Mouse (Mus musculus) G1E (cell line): ENCODE data around the gene Gm43064.

Experiments
- CTCF ChIP-seq: IDR thresholded peaks from 2 replicates; pipeline ENCODE4 v1.5.1; 2012; ENCODE audit warnings: low read depth, low read length, inconsistent platforms, mixed read lengths
- POLR2AphosphoS5 ChIP-seq: IDR thresholded peaks from 2 replicates; pipeline ENCODE4 v1.6.1; 2012; ENCODE audit warnings: low read depth, low read length, inconsistent platforms; ENCODE audit not compliant: insufficient replicate concordance
- TAL1 ChIP-seq: conservative IDR thresholded peaks from 2 replicates; pipeline ENCODE4 v1.6.1; 2012; ENCODE audit warnings: low read depth, low read length, inconsistent platforms, mixed read lengths

DNA sequence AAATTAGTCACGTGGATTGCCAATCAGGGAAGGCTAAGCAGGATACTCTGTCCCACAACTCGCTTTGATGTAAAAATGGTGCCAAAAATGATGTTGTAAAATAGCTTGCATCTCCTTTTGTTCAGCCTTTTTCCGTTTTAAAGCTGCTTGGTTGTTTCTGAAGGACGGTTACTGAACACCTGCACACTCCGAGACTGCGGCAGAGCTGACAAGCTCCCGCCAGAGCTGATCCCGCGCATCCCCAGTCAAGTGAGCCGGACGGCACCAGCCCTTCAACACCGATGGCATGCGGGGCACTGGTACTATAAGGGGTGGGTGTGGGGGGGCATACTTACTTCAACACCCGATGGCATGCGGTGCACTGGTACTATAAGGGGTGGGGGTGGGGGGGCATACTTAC lies 35.4 kb upstream of the Gm43064 start:
- TF ChIP-seq CTCF (no peak), TAL1 (no peak), POLR2AphosphoS5 (no peak)
